Mouse (Mus musculus) embryonic fibroblast, embryonic 13.5 days (primary cell): ENCODE results near the gene Susd3.

Experiments used
- CTCF ChIP-seq: IDR thresholded peaks from 2 replicates; pipeline ENCODE4 v1.5.1; 2011; ENCODE audit warnings: mild to moderate bottlenecking, control low read depth, low read length, moderate library complexity, borderline replicate concordance; ENCODE audit not compliant: insufficient read depth
- POLR2A ChIP-seq: IDR thresholded peaks from 2 replicates; pipeline ENCODE4 v1.6.1; 2011; ENCODE audit warnings: low read depth, mild to moderate bottlenecking, control low read depth, low read length, moderate library complexity

DNA sequence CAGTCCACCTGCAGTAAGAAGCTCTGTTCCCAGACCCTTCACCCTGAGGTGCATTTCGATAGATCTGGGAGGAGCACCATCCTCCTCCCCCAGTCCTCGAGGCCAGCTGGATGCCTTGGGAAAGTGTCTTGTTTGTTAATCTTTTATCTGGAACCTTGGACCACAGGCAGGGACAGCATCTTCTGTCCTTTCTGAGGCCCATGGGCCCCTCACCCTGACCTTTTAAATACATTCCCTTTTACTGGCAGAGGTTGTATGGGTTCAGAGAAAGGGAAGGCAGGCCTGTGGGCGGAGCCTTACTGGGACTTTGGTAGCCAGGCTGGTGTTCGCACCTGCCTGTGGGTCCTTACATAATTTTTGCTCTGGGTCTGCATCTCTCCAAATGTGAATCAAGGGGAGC lies 3.3 kb downstream of the Susd3 start:
- no peak for TF ChIP-seq POLR2A
- no peak for TF ChIP-seq CTCF
